Mouse (Mus musculus): ENCODE measurements around the gene Rasl11a. TPM values are rescaled to one million over a fixed set of nuclear protein-coding genes. Genes with fewer than 3 reads are reported as not detected.
"Not testable (repeated sequence)": the region's sequence is repeated elsewhere in the genome, so short reads cannot be mapped to it uniquely, and the experiment has no call there.

Gene Rasl11a
- polyA plus RNA-seq, 1 experiment = 35.3 TPM

- Histone ChIP-seq H3K79me2 (ENCODE audit: control insufficient read depth, insufficient read depth) (no peaks in the 10 kb centered on the region), H3K27me3 (ENCODE audit: control insufficient read depth, insufficient read depth, insufficient read length) (no peaks in the 10 kb centered on the region), H3ac (ENCODE audit: control insufficient read depth, insufficient read length, low read depth) (no peak overlapping the region), H3K4me3 (ENCODE audit: insufficient read depth, poor library complexity, severe bottlenecking) (no peak overlapping the region), H3K79me3 (ENCODE audit: low read depth) (no peaks in the 10 kb centered on the region), H3K36me3 (ENCODE audit: control insufficient read depth, insufficient read depth) (no peaks in the 10 kb centered on the region)
- TF ChIP-seq USF1 (IDR thresholded peaks at IDR 0.05; ENCODE audit: low read depth) (no peak), CTCF (IDR thresholded peaks at IDR 0.05; ENCODE audit: control insufficient read depth, insufficient read depth, insufficient read length) (no peak), FOSL1 (IDR thresholded peaks at IDR 0.05; ENCODE audit: insufficient read depth, low read length, poor library complexity, severe bottlenecking) (no peak)
These were observed 48.8 kb downstream of the Rasl11a start for GRCm38 (mm10) chr5:146893478-146894182.

DNA sequence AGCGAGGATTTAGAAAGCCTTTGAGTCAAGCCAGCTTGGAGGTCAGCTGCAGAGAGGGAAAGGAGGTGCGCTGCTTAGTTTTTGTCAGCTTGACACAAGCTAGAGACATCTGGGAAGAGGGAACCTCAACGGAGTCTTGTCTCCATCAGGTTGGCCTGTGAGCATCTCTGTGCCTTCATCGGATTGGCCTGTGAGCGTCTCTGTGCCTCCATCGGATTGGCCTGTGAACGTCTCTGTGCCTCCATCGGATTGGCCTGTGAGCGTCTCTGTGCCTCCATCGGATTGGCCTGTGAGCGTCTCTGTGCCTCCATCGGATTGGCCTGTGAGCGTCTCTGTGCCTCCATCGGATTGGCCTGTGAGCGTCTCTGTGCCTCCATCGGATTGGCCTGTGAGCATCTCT, 50.8 kb downstream of the Rasl11a start:
- not testable (repeated sequence) for H3K36me3 ChIP-seq (ENCODE audit: control insufficient read depth, insufficient read depth); H3K27me3 ChIP-seq (ENCODE audit: control insufficient read depth, insufficient read depth, insufficient read length); H3K79me3 ChIP-seq (ENCODE audit: low read depth); H3K4me3 ChIP-seq (ENCODE audit: insufficient read depth, poor library complexity, severe bottlenecking); H3K79me2 ChIP-seq (ENCODE audit: control insufficient read depth, insufficient read depth); H3ac ChIP-seq (ENCODE audit: control insufficient read depth, insufficient read length, low read depth)

- Histone ChIP-seq H3K27me3 (ENCODE audit: control insufficient read depth, insufficient read depth, insufficient read length) (no peaks in the 10 kb centered on the region), H3ac (ENCODE audit: control insufficient read depth, insufficient read length, low read depth) (no peak overlapping the region), H3K4me3 (ENCODE audit: insufficient read depth, poor library complexity, severe bottlenecking) (no peak overlapping the region), H3K36me3 (ENCODE audit: control insufficient read depth, insufficient read depth) (no peaks in the 10 kb centered on the region), H3K79me3 (ENCODE audit: low read depth) (no peaks in the 10 kb centered on the region), H3K79me2 (ENCODE audit: control insufficient read depth, insufficient read depth) (no peaks in the 10 kb centered on the region)
- no peak for TF ChIP-seq CEBPB (IDR thresholded peaks at IDR 0.05; ENCODE audit: low read depth)
- TF ChIP-seq FOSL1 (IDR thresholded peaks at IDR 0.05; ENCODE audit: insufficient read depth, low read length, poor library complexity, severe bottlenecking) = no peak
- TF ChIP-seq USF1 (IDR thresholded peaks at IDR 0.05; ENCODE audit: low read depth) = no peak
These were observed 52.1 kb downstream of the Rasl11a start for GRCm38 (mm10) chr5:146896973-146897372.

Other genes with a start within 250 kb of the Rasl11a start
- gene Usp12, start 50.1 kb upstream of the Rasl11a start, polyA plus RNA-seq (2012; fragmentation: generic; extraction: Trizol) = 22.2 TPM
- gene Rpl21, start 12.2 kb upstream of the Rasl11a start, polyA plus RNA-seq (2012; fragmentation: generic; extraction: Trizol) = 486 TPM
- 96.4 TPM for gene Gtf3a, start 103.6 kb downstream of the Rasl11a start, polyA plus RNA-seq (2012; fragmentation: generic; extraction: Trizol)
- 17.1 TPM for gene Mtif3, start 118.7 kb downstream of the Rasl11a start, polyA plus RNA-seq (2012; fragmentation: generic; extraction: Trizol)
- 3.7 TPM for gene Lnx2, start 231.5 kb downstream of the Rasl11a start, polyA plus RNA-seq (2012; fragmentation: generic; extraction: Trizol)
- gene Polr1d, start 232.0 kb downstream of the Rasl11a start, polyA plus RNA-seq (2012; fragmentation: generic; extraction: Trizol) = 115 TPM

All from C2C12 (cell line).